Mouse (Mus musculus) forebrain, embryonic 12.5 days (tissue): Measurements from ENCODE around the gene Slc16a11. TPM values are rescaled to one million over a fixed set of nuclear protein-coding genes. Genes with fewer than 3 reads are reported as not detected.
A peak's percentile ranks its signal among the peaks of the same experiment; 100 is the strongest.
"Not testable (repeated sequence)": the region's sequence is repeated elsewhere in the genome, so short reads cannot be mapped to it uniquely, and the experiment has no call there.

ENCODE experiments used
- ATAC-seq: fragments of 200-750 bp; cut with Nextera tagmentation; 2 replicates; pipeline ENCODE4 v1.8.0; 2017; ENCODE audit warnings: moderate TSS enrichment; ENCODE audit not compliant: low FRiP score
- H3K27ac ChIP-seq: fragments of 300-500 bp; sonication (generic); 2 replicates; pipeline ENCODE4 v1.5.1; 2016; ENCODE audit warnings: mild to moderate bottlenecking
- H3K27me3 ChIP-seq: fragments of 300-500 bp; sonication (generic); 2 replicates; pipeline ENCODE4 v1.6.1; 2016; ENCODE audit warnings: mild to moderate bottlenecking
- H3K36me3 ChIP-seq: fragments of 300-500 bp; sonication (generic); replicated peaks from 2 replicates; pipeline ENCODE4 v1.6.1; 2016; ENCODE audit warnings: mild to moderate bottlenecking
- H3K4me1 ChIP-seq: fragments of 300-500 bp; sonication (generic); 2 replicates; pipeline ENCODE4 v1.6.1; 2016
- H3K4me2 ChIP-seq: fragments of 300-500 bp; sonication (generic); 2 replicates; pipeline ENCODE4 v1.6.1; 2016; ENCODE audit warnings: mild to moderate bottlenecking, moderate library complexity
- H3K4me3 ChIP-seq: fragments of 300-500 bp; sonication (generic); replicated peaks from 2 replicates; pipeline ENCODE4 v1.5.1; 2016; ENCODE audit warnings: mild to moderate bottlenecking
- H3K9ac ChIP-seq: fragments of 300-500 bp; sonication (generic); 2 replicates; pipeline ENCODE4 v1.6.1; 2016; ENCODE audit warnings: mild to moderate bottlenecking
- H3K9me3 ChIP-seq: fragments of 300-500 bp; sonication (generic); 2 replicates; pipeline ENCODE4 v1.6.1; 2016
- WGBS: fragments of 180-500 bp; shearing (Covaris S2); methylation state at CpG from one replicate; pipeline ENCODE4 v1.1.7; 2016; 5-methylcytosine and 5-hydroxymethylcytosine counted together
- polyA plus RNA-seq: library from polyadenylated mRNA; unstranded; fragments of >200 nt; fragmentation: Nextera tagmentation; extraction: Ambion mirVana; gene quantifications from 2 replicates; pipeline ENCODE4 v1.2.1, GENCODE M21; 2016

The Slc16a11 gene
- polyA plus RNA-seq = 1.5 and 2.5 TPM in 2 replicates

DNA sequence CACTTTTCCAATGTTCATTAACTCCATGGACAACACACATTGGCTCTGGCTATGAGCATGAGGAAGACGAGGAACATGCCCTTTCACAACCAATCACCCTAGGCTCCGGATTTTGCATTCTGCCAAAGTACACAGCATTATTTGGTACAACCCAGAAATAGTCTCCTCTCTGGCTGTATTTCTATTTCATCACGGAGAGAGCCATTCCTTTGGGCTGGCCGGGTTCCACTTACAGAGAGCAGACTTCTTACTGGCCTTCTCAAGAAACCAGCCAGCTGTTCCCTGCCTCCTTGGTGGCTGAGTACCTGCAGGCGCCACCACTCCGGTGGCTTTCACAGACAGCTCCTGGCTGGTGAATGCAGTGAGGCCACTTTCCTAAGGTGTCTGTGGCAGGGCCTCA lies at the start of gene Slc16a11:
Gene Slc16a11 (plus strand): TSS at position 330 of the 400 bp plus-strand sequence.
- Histone ChIP-seq H3K36me3 (peaks cover 9% of the 10 kb centered on the region; the same call in 1 of the 2 replicates), H3K27me3 (peaks cover 54% of the 10 kb centered on the region), H3K4me2 (peak within 1 kb of the TSS; percentile 59), H3K4me3 (peak within 1 kb of the TSS; percentile 36; the same call in 1 of the 2 replicates), H3K9me3 (no peaks in the 10 kb centered on the region), H3K4me1 (peaks cover 16% of the 10 kb centered on the region), H3K9ac (no peak within 1 kb of the TSS), H3K27ac (no peak within 1 kb of the TSS)
- ATAC-seq = no peak
- 62% methylated on average over 6 of the region's 6 CpGs for WGBS

DNA sequence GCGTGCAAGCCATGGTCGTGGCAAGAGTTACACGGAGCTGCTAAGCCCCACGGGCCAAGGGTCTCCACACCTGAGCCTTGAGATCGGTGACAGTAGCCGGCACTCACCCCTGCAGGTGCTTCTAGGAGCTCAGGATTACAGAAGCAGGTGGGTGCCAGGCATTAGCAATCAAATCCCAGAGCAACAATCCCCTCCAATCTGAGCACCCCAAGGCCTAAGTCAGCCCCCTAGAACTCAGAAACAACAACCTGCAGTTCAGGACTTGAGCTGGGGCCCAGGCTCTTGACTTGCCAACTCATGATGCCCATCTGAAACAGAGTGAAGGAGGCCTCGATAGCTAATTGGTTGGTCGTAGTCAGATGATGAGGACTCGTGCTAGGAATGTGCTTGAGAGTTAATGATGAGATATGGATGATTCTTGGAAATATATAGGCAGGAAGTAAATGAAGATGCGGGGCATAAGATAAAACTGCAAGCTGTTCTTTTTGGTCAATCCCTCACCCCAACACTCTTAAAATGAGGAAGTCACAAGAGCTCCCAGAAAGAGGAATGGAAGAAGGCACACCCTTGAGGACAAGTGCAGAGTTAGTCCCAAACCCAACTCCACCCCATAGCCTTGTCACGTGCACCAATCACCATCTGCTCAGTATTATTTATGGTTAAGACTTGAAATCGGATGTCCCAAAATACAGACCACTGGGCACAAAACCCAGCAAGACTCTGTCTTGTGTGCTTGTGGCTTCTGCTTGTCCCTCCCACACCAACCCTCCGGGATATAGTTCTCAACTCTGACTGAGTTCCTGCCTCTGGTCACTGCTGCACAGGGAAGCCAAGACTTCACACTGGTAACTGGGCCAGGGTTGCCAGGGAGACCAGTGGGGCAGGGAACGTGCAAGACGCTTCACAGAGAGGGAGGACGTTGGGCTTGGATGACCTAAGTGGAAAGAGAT lies 46.3 kb upstream of the Slc16a11 start:
- 73% methylated on average over 16 of the region's 16 CpGs for WGBS
- 0 out of 2 replicates have a peak, but pooled peaks cover 6% of the 10 kb centered on the region for H3K27me3 ChIP-seq
- H3K4me3 ChIP-seq = no peak overlapping the region
- no peaks in the 10 kb centered on the region for H3K9me3 ChIP-seq
- H3K9ac ChIP-seq = no peak overlapping the region
- ATAC-seq = no peak
- H3K4me2 ChIP-seq = no peak overlapping the region
- H3K36me3 ChIP-seq = no peaks in the 10 kb centered on the region
- H3K27ac ChIP-seq = no peak overlapping the region
- H3K4me1 ChIP-seq = no peaks in the 10 kb centered on the region

DNA sequence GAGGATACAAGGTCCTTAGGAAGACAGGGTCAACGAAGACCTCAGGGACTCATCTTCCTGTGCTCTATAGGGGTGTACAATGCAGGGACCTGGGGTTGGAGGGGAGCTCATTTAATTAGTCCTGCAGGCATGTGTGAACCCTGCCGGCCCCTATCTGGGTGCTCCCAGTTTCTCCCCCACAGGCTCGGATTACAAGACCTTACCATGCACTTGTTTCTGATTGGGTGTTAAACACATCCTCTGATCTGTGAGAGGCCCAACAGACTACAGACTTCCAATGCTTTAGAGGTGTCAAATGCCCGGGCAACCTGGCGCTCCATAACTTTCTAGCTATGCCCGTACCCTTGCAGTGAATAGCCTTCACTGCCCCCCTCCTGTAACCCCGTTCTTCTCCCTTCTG lies 44.4 kb upstream of the Slc16a11 start:
- H3K4me1 ChIP-seq = no peaks in the 10 kb centered on the region
- H3K27ac ChIP-seq = no peak overlapping the region
- H3K9ac ChIP-seq = no peak overlapping the region
- no peak for ATAC-seq
- no peak overlapping the region for H3K4me3 ChIP-seq
- no peak overlapping the region for H3K4me2 ChIP-seq
- 60% methylated on average over 7 of the region's 7 CpGs for WGBS
- H3K9me3 ChIP-seq = no peaks in the 10 kb centered on the region
- 0 out of 2 replicates have a peak, but pooled peaks cover 5% of the 10 kb centered on the region for H3K27me3 ChIP-seq
- H3K36me3 ChIP-seq = no peaks in the 10 kb centered on the region

DNA sequence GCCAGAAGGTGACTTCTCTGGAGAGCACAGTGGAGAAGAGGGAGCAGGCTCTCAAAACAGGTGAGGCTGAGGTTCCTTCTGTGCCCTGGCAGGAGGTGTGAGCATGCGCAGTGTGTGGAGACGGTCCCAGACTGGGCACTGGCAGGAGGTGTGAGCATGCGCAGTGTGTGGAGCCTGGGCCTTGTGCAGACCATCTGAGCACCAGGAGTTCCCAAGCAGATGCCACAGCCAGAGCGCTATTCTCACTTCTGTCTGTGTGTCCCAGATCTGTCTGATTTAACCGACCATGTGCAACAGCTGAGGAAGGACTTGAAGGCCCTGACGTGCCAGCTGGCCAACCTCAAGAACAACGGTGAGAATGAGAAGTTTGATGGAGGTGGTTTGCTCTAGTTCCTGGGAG lies 43.1 kb upstream of the Slc16a11 start:
- not testable (repeated sequence) for H3K36me3 ChIP-seq, ATAC-seq, H3K4me2 ChIP-seq, H3K9me3 ChIP-seq, H3K27me3 ChIP-seq, H3K27ac ChIP-seq, H3K9ac ChIP-seq, H3K4me3 ChIP-seq, H3K4me1 ChIP-seq
- whole genome bisulfite sequencing = 94% methylated on average over 7 of the region's 7 CpGs

DNA sequence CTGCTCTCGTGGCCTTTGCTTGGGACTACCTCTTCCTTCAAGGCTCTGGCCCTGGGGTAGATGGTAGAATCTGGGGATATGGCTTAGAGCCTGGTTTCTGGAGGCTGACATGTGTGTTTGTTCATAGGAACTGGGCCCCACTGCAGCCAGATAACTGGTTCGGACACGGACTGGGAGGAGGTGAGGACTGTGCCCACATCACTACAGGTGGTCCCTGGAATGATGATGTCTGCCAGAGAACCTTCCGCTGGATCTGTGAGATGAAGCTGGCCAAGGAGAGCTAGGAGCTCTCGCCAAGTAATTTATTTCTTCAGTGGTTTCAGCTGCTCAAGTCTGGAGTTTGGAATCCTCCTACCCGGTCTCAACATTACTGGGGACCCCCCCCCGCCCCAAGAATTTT lies 42.3 kb upstream of the Slc16a11 start:
- Histone ChIP-seq H3K27me3 (no peaks in the 10 kb centered on the region), H3K9ac (no peak overlapping the region), H3K36me3 (no peaks in the 10 kb centered on the region), H3K9me3 (no peaks in the 10 kb centered on the region), H3K4me3 (no peak overlapping the region), H3K4me1 (no peaks in the 10 kb centered on the region), H3K27ac (no peak overlapping the region), H3K4me2 (no peak overlapping the region)
- ATAC-seq = no peak
- WGBS = 84% methylated on average over 7 of the region's 7 CpGs

DNA sequence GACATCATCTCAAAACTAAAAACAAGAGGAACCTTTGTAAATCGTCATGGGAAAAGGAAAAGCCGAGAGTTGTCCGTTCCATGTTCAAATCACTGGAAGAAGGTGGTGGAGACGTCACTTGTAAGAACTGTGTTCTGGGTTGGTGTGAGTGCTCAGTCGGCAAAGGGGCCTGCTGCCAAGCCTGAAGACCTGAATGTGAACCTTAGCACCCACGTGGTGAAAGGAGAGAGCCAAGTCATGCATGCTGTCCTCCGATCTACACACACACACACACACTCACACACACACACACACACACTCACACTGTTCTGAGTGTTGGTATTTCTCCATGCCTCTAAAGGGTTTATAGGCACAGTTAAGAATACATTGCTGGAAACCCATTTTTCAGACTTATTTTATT lies 41.4 kb upstream of the Slc16a11 start:
- H3K27ac ChIP-seq = no peak overlapping the region
- ATAC-seq = no peak
- WGBS = 78% methylated on average over 7 of the region's 7 CpGs
- H3K4me3 ChIP-seq = no peak overlapping the region
- H3K36me3 ChIP-seq = no peaks in the 10 kb centered on the region
- H3K9ac ChIP-seq = no peak overlapping the region
- no peaks in the 10 kb centered on the region for H3K4me1 ChIP-seq
- H3K4me2 ChIP-seq = no peak overlapping the region
- no peaks in the 10 kb centered on the region for H3K27me3 ChIP-seq
- no peaks in the 10 kb centered on the region for H3K9me3 ChIP-seq

DNA sequence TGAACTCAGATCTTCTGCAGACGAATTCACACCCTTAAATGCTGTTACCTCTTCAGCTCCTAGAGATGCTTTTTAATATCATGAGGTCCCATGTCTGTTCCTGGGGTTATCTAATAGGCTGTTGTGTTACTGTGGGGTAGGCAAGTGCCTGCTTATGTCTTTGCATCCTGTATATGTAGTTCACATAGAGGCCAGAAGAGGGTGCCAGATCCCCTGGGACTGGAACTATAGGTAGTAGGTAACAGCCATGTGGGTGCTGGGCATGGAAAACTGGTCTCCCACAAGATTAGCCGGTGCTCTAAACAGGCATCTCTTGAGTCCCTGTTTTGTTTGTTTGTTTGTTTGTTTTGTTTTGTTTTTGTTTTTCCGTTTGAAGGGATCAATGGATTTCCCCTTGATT lies 40.7 kb upstream of the Slc16a11 start:
- ATAC-seq = no peak
- Histone ChIP-seq H3K9me3 (no peaks in the 10 kb centered on the region), H3K9ac (no peak overlapping the region), H3K36me3 (no peaks in the 10 kb centered on the region), H3K4me2 (no peak overlapping the region), H3K27me3 (no peaks in the 10 kb centered on the region), H3K4me3 (no peak overlapping the region), H3K4me1 (no peaks in the 10 kb centered on the region), H3K27ac (no peak overlapping the region)
- WGBS = 59% methylated on average over 3 of the region's 3 CpGs

DNA sequence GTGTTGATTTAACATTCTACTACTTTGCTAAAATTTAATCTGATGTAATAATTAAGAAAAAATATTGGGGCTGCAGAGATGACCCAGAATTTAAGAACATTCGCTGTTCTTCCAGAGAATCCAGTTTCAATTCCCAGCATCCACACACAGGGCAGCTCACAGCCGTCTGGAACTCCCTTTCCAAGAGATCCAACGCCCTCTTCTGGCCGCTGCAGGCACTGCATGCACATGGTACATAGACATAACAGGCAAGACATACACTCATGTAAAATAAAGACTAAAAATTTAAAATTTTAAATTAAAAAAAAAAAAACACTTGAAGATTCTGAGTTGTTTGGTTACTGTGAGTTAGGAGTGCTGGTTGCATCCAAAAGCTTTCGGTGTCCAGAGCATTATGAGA lies 40.3 kb upstream of the Slc16a11 start:
- Histone ChIP-seq H3K27ac (no peak overlapping the region), H3K4me1 (no peaks in the 10 kb centered on the region), H3K36me3 (no peaks in the 10 kb centered on the region), H3K4me2 (no peak overlapping the region), H3K4me3 (no peak overlapping the region), H3K9ac (no peak overlapping the region), H3K9me3 (no peaks in the 10 kb centered on the region), H3K27me3 (no peaks in the 10 kb centered on the region)
- ATAC-seq = no peak
- WGBS = 61% methylated on average over 5 of the region's 5 CpGs

DNA sequence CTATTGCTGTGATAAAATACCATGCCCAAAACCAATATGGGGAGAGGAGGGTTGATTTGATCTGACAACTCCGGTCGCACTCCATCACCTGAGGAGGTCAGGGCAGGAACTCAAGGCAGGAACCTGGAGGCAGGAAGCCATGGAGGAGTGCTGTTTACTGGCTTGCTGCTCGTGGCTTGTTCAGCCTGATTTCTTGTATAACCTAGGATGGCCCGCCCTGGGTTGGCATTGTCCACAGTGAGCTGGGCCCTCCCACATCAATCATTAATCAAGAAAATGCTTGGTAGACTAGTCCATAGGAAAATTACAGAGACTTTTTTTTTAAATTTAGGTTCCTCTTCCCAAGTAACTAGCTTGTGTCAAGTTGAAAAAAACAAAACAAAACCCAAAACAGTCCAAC lies 38.1 kb upstream of the Slc16a11 start:
- H3K27me3 ChIP-seq = no peaks in the 10 kb centered on the region
- H3K4me3 ChIP-seq = no peak overlapping the region
- H3K4me2 ChIP-seq = no peak overlapping the region
- H3K36me3 ChIP-seq = no peaks in the 10 kb centered on the region
- no peak overlapping the region for H3K9ac ChIP-seq
- no peak for ATAC-seq
- H3K4me1 ChIP-seq = no peaks in the 10 kb centered on the region
- H3K27ac ChIP-seq = no peak overlapping the region
- WGBS = 86% methylated on average over 4 of the region's 4 CpGs
- H3K9me3 ChIP-seq = no peaks in the 10 kb centered on the region

DNA sequence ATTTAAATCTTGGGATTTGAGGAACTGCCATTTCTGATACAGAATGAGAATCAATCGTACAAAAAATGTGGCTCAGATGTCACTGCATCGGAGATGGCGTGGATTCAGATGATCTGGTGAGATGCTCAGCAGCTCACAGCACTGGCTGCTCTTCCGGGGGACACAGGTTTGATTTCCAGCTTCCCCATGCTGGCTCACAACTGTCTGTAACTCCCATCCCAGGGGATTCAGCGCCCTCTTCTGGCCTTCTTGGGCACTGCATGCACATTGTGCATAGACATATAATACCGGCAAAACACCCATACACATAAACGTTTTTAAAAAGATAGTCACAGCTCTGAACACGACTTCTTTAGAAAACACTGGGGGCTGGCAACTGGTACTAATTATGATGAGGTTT lies 34.9 kb upstream of the Slc16a11 start:
- no peak for ATAC-seq
- Histone ChIP-seq H3K36me3 (no peaks in the 10 kb centered on the region), H3K9ac (no peak overlapping the region), H3K9me3 (no peaks in the 10 kb centered on the region), H3K4me2 (no peak overlapping the region), H3K4me3 (no peak overlapping the region), H3K27ac (no peak overlapping the region), H3K27me3 (no peaks in the 10 kb centered on the region), H3K4me1 (no peaks in the 10 kb centered on the region)
- 76% methylated on average over 8 of the region's 8 CpGs for WGBS

DNA sequence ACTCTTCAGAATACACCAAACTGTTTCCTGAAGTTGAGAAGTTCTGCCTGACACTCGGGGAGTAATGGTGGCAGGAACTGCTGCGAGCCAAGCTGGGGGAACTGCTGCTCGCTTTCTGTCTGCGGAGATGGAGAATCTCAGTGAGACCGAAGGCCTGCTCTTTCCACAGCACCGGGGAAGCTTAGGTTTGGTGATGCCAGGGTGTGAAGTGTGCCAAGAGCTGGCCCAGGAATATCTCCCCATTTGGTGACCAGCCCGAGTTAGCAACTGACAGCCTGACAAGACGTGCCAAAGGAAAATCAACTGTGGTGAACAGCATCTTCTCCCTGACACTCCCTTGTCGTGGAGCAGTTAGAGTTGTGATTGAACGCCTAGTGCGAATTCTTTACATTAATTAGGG lies 34.2 kb upstream of the Slc16a11 start:
- Histone ChIP-seq H3K4me1 (no peaks in the 10 kb centered on the region), H3K9ac (no peak overlapping the region), H3K9me3 (no peaks in the 10 kb centered on the region), H3K27me3 (no peaks in the 10 kb centered on the region), H3K4me3 (no peak overlapping the region), H3K27ac (no peak overlapping the region), H3K36me3 (no peaks in the 10 kb centered on the region), H3K4me2 (no peak overlapping the region)
- WGBS = 89% methylated on average over 11 of the region's 11 CpGs
- no peak for ATAC-seq

DNA sequence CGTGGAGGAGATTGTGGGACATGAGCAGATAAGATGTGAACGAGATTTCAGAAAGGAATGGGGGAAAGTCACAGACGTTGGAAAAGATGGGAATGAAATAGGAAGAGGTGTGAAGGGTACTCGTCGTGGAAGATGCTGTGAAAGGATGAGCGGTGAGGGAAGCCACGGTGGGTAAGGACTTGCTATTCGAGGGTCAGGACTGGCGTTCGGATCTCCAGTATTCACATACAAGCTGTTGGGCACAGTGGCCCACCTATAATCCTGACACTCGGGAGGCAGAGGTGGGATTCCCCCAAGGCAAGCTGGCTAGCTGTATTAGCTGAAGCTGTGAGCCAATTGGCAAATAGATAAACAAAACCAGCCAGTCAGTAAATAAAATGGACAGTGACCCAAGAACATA lies 33.8 kb upstream of the Slc16a11 start:
- no peaks in the 10 kb centered on the region for H3K4me1 ChIP-seq

DNA sequence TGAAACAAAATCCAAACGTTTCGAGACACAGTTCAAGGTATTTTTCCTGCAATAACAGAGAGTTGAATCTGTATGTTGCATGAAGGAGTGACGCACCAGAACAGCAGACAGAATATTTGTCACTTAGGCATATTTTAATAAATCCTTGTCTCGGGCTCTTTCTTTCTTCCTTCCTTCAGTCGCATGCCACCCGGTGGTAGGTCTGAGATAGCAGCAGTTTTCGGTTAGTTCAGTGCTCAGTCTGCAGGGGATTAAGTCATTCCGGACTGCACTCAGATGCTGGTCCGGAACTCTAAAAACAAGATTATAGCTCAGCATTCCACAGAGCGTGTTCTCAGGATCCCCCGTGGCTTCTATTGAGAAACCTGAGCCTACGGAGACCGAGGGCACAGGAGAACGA lies 33.2 kb upstream of the Slc16a11 start:
- no peak overlapping the region for H3K4me3 ChIP-seq
- H3K36me3 ChIP-seq = no peaks in the 10 kb centered on the region
- no peaks in the 10 kb centered on the region for H3K27me3 ChIP-seq
- no peak for ATAC-seq
- WGBS = 32% methylated on average over 14 of the region's 14 CpGs
- H3K4me2 ChIP-seq = peak overlapping the region; percentile 6; the same call in 1 of the 2 replicates
- H3K9ac ChIP-seq = no peak overlapping the region
- no peaks in the 10 kb centered on the region for H3K4me1 ChIP-seq
- no peaks in the 10 kb centered on the region for H3K9me3 ChIP-seq
- H3K27ac ChIP-seq = no peak overlapping the region

More for the DNA sequence above, 33.8 kb upstream of the Slc16a11 start:
- no peak overlapping the region for H3K4me2 ChIP-seq
- WGBS = 82% methylated on average over 11 of the region's 11 CpGs
- H3K27ac ChIP-seq = no peak overlapping the region
- no peaks in the 10 kb centered on the region for H3K36me3 ChIP-seq
- H3K4me3 ChIP-seq = no peak overlapping the region
- no peaks in the 10 kb centered on the region for H3K27me3 ChIP-seq
- no peaks in the 10 kb centered on the region for H3K9me3 ChIP-seq
- H3K9ac ChIP-seq = no peak overlapping the region
- no peak for ATAC-seq
